Mouse (Mus musculus) olfactory bulb, adult 2 months (tissue): ENCODE data around the gene Sytl4.

Experiments
- CTCF ChIP-seq: fragments of 200-500 bp; IDR thresholded peaks from 2 replicates; pipeline ENCODE4 v1.5.1; 2012; ENCODE audit warnings: low read depth, mild to moderate bottlenecking, low read length, moderate library complexity; ENCODE audit not compliant: insufficient read depth
- POLR2A ChIP-seq: fragments of 200-500 bp; IDR thresholded peaks from 2 replicates; pipeline ENCODE4 v1.6.1; 2012; ENCODE audit warnings: mild to moderate bottlenecking, low read depth, low read length, moderate library complexity; ENCODE audit not compliant: insufficient read depth

- TF ChIP-seq POLR2A (no peak), CTCF (no peak)
Measured at GRCm38 (mm10) chrX:133981231-133982002, at the start of gene Sytl4.
